Mouse (Mus musculus) neural tube, embryonic 15.5 days (tissue): ENCODE data around the gene Anks1b. TPM values are rescaled to one million over a fixed set of nuclear protein-coding genes. Genes with fewer than 3 reads are reported as not detected.

ENCODE experiments used
- ATAC-seq: fragments of 200-750 bp; cut with Nextera tagmentation; 2 replicates; pipeline ENCODE4 v1.8.0; 2017; ENCODE audit warnings: mild to moderate bottlenecking, moderate TSS enrichment, moderate library complexity; ENCODE audit not compliant: low FRiP score
- H3K27ac ChIP-seq: fragments of 300-500 bp; sonication (generic); replicated peaks from 2 replicates; pipeline ENCODE4 v1.5.1; 2015; ENCODE audit warnings: mild to moderate bottlenecking, inconsistent platforms
- H3K27me3 ChIP-seq: fragments of 300-500 bp; sonication (generic); replicated peaks from 2 replicates; pipeline ENCODE4 v1.6.1; 2015; ENCODE audit warnings: inconsistent platforms
- H3K36me3 ChIP-seq: fragments of 300-500 bp; sonication (generic); 2 replicates; pipeline ENCODE4 v1.6.1; 2015; ENCODE audit warnings: inconsistent platforms
- H3K4me1 ChIP-seq: fragments of 300-500 bp; sonication (generic); 2 replicates; pipeline ENCODE4 v1.6.1; 2015; ENCODE audit warnings: inconsistent platforms
- H3K4me2 ChIP-seq: fragments of 300-500 bp; sonication (generic); 2 replicates; pipeline ENCODE4 v1.6.1; 2015; ENCODE audit warnings: inconsistent platforms, mild to moderate bottlenecking, moderate library complexity
- H3K4me3 ChIP-seq: fragments of 300-500 bp; sonication (generic); replicated peaks from 2 replicates; pipeline ENCODE4 v1.5.1; 2015; ENCODE audit warnings: mild to moderate bottlenecking, inconsistent platforms
- H3K9ac ChIP-seq: fragments of 300-500 bp; sonication (generic); replicated peaks from 2 replicates; pipeline ENCODE4 v1.6.1; 2015; ENCODE audit warnings: mild to moderate bottlenecking, inconsistent platforms
- H3K9me3 ChIP-seq: fragments of 300-500 bp; sonication (generic); replicated peaks from 2 replicates; pipeline ENCODE4 v1.6.1; 2016; ENCODE audit warnings: inconsistent platforms
- WGBS: fragments of 180-500 bp; shearing (Covaris S2); methylation state at CpG from one replicate; pipeline ENCODE4 v1.1.7; 2015; ENCODE audit warnings: mixed read lengths; 5-methylcytosine and 5-hydroxymethylcytosine counted together
- polyA plus RNA-seq: library from polyadenylated mRNA; unstranded; fragments of >200 nt; fragmentation: Nextera tagmentation; extraction: Ambion mirVana; gene quantifications from 2 replicates; pipeline ENCODE4 v1.2.1, GENCODE M21; 2015

Anks1b gene
- polyA plus RNA-seq, 1 experiment from 2014 or later = 76.0 TPM

DNA sequence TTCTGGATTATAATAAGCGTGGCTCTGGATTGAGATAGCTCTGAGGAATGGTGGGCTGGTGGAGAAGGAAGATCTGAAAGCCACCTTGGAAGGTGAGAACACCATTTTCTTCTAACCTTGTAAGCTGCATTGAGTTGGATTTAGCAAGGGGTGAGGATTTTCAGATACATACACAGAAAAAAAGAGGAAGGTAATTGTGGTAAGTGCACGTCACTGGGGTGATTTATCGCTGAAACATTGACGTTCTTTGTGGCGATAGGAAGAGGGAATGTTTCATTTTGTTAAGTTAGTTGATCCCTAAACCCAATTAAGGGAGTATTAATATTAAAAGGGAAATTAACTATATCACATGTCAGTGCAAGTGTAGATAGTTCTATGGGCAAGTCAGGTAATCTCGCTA lies 336.7 kb downstream of the Anks1b start:
- Histone ChIP-seq H3K4me1 (no peaks in the 10 kb centered on the region), H3K4me2 (no peak overlapping the region), H3K9me3 (no peaks in the 10 kb centered on the region), H3K9ac (no peak overlapping the region), H3K36me3 (no peaks in the 10 kb centered on the region), H3K27ac (no peak overlapping the region), H3K27me3 (no peaks in the 10 kb centered on the region), H3K4me3 (no peak overlapping the region)
- 94% methylated on average over 6 of the region's 6 CpGs for WGBS
- no peak for ATAC-seq

DNA sequence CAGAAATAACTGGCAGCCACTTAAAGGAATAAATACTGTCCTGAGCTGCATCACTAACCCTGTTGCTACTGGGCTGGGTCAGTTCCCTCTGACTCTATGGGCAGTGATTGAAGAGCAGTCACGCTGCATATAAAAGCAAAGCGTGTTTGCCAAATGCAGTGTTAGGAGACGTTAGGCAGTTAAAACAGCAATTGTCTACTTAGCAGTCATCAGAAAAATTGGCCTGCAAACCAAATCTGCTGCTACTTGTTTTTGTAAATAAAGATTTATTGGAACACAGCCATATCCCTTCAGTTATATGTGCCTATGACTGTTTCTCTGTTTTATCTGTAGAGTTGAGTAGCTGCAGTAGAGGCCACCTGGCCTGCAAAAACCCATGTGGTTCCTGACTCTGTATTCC lies 347.2 kb downstream of the Anks1b start:
- Histone ChIP-seq H3K27ac (no peak overlapping the region), H3K36me3 (no peaks in the 10 kb centered on the region), H3K9ac (no peak overlapping the region), H3K4me2 (no peak overlapping the region), H3K4me3 (no peak overlapping the region), H3K4me1 (no peaks in the 10 kb centered on the region), H3K9me3 (no peaks in the 10 kb centered on the region), H3K27me3 (no peaks in the 10 kb centered on the region)
- 63% methylated on average over 3 of the region's 3 CpGs for WGBS
- no peak for ATAC-seq

DNA sequence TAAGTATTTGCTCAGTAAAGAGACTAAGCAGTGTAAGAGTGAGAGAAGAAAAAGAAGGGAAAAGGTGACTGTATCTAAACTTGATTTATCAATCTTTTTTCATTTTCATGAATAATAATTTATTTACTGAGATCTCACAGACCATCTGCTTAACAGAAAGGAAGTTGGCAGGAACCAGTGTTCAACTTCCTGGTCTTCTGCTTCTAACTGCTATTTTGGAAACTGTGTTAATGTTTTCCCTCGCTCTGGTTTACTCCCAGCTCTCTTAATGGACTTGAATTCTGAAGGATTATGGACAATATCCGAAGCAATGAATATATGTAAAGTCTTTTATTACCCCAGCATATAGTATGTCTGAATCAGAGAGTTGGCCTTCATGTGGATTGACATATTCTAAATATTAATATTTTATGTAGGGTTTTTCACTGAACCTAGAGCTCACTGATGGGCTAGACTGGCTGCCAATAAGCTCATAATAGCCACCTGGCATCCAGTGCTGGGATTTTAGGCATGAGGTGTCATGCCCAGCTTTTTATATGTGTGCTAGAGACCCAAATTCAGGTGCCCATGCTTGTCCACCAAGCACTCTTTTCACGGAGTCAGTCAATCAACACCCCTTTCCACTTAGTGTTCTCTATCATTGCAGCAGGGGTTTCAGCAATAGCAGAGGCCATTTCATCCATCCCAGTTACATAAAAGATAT lies 349.6 kb downstream of the Anks1b start:
- WGBS = 82% methylated on average over 3 of the region's 3 CpGs
- H3K4me2 ChIP-seq = no peak overlapping the region
- H3K36me3 ChIP-seq = no peaks in the 10 kb centered on the region
- H3K4me1 ChIP-seq = no peaks in the 10 kb centered on the region
- no peak overlapping the region for H3K4me3 ChIP-seq
- no peaks in the 10 kb centered on the region for H3K27me3 ChIP-seq
- no peaks in the 10 kb centered on the region for H3K9me3 ChIP-seq
- no peak for ATAC-seq
- no peak overlapping the region for H3K27ac ChIP-seq
- H3K9ac ChIP-seq = no peak overlapping the region

DNA sequence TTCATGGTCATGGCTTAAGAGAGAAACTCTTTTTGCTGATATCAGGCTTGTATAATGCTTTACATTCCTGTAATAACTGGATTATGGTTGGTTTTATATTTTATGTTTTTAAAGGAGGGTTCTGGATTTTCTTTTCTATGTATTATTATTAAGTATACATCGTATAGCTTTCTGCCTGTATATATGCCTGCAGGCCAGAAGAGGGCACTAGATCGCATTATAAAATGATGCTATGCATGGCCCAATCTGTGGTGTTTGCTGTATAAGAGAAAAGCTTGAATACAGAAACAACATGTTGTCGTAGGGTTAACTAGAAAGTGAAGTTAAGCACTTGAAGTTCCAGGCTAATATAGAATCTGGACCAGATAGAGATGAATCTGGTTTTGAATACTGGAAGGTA lies 362.0 kb downstream of the Anks1b start:
- H3K27me3 ChIP-seq = no peaks in the 10 kb centered on the region
- H3K9ac ChIP-seq = no peak overlapping the region
- H3K4me2 ChIP-seq = no peak overlapping the region
- no peak overlapping the region for H3K4me3 ChIP-seq
- 76% methylated on average over 3 of the region's 3 CpGs for WGBS
- 0 out of 2 replicates have a peak, but pooled peaks cover 3% of the 10 kb centered on the region for H3K9me3 ChIP-seq
- no peaks in the 10 kb centered on the region for H3K36me3 ChIP-seq
- no peaks in the 10 kb centered on the region for H3K4me1 ChIP-seq
- ATAC-seq = no peak
- H3K27ac ChIP-seq = no peak overlapping the region

DNA sequence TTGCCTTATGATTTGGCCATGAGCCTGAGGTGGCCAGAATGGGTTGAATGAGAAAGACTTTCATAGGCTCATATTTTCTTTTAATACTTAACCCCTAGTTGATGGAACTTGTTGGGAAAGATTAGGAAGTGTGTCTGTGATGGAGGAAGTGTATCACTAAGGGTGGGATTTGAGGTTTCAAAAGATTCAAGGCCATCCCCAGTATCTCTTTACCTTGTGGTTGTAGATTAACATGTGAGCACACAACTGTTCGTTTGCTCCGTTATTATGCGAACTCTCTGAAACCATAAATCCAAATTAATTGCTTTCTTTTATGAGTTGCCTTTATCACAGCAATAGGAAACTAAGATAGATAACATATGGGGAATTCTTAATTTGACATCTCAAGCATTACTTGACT lies 364.0 kb downstream of the Anks1b start:
- ATAC-seq = no peak
- Histone ChIP-seq H3K36me3 (no peaks in the 10 kb centered on the region), H3K9me3 (0 out of 2 replicates have a peak, but pooled peaks cover 3% of the 10 kb centered on the region), H3K4me1 (no peaks in the 10 kb centered on the region), H3K27me3 (no peaks in the 10 kb centered on the region), H3K27ac (no peak overlapping the region), H3K4me2 (no peak overlapping the region), H3K4me3 (no peak overlapping the region), H3K9ac (no peak overlapping the region)
- WGBS = 81% methylated on average over 3 of the region's 3 CpGs

DNA sequence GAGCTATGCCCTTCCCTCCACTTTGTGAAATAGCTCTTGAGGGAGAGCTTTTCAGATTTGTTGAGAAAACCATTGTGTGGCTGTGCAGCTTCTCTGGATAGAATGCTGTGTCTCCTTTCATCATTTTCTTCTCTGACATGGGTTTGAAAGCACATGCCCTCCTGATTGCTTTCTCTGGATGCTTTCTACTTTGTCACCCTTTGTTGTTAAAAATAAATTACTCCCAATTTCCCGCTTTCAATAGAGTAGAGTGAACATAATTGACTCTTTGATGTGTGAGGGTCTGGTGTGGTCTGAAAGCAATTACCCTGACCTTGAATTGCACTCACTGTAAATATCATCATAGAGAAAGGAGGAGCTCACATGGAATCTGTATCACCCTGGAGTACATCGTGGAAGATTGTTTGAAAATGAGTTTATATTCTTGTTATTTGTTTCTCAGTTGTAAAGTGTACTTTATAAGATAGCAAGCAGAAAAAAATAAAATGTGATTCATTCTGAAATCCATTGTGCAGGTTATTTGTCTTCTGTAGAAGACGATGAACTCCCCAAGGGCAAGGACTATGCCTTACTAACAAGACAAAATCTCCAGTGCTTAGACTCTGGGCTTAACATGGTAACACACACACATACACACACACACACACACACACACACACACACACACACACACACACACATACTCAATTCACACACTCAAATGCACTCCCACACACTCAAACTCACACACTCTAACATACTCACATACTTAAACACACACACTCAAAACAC lies 385.8 kb downstream of the Anks1b start:
- no peak overlapping the region for H3K4me3 ChIP-seq
- H3K27me3 ChIP-seq = no peaks in the 10 kb centered on the region
- no peaks in the 10 kb centered on the region for H3K9me3 ChIP-seq
- H3K27ac ChIP-seq = no peak overlapping the region
- H3K9ac ChIP-seq = no peak overlapping the region
- H3K36me3 ChIP-seq = no peaks in the 10 kb centered on the region
- WGBS = 13% methylated on average over 3 of the region's 3 CpGs
- no peak for ATAC-seq
- no peak overlapping the region for H3K4me2 ChIP-seq
- H3K4me1 ChIP-seq = no peaks in the 10 kb centered on the region

DNA sequence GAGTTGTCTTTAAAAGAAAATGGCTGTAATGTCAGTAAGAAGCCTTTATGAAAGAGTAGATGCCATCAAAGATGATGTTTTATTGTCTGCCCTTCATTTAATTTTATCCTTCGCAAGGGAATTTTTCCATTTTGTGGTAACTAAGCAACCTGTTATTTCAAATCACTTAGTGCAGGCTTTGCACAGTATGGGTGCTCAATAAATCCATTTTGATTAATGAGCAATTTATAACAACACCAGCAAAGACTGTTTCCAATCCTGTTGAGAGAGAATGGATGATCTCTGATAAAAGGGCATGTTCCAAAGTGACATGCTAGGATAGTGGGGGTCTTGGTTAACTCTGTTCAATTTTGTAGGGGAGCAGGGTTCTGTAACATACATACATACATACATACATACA lies 398.0 kb downstream of the Anks1b start:
- H3K4me1 ChIP-seq = peaks cover 8% of the 10 kb centered on the region; the same call in 1 of the 2 replicates
- H3K4me2 ChIP-seq = no peak overlapping the region
- 0 out of 2 replicates have a peak, but pooled peaks have one; percentile 53 for ATAC-seq
- H3K9me3 ChIP-seq = no peaks in the 10 kb centered on the region
- H3K9ac ChIP-seq = no peak overlapping the region
- H3K27ac ChIP-seq = no peak overlapping the region
- no peaks in the 10 kb centered on the region for H3K36me3 ChIP-seq
- 38% methylated on average over 1 of the region's 1 CpGs for WGBS
- H3K27me3 ChIP-seq = no peaks in the 10 kb centered on the region
- no peak overlapping the region for H3K4me3 ChIP-seq

DNA sequence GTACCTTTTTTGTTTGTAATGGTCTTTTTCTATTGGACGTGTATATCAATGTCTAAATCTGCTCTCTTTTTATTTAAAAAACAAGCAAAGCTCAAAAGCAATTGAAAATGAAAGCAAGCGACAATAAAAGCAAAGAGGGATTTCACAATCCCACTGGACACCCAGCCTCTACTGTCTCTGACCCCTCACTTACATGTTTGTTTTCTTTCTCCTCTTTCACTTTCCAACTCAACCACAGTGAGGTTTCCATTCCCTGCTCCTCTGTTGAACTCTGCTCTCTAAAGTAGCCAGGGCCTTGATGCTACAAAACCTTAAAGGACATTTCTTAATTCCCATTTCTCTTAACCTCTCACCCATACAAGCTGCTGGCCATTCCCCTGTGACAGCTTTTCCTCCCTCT lies 400.0 kb downstream of the Anks1b start:
- Histone ChIP-seq H3K27me3 (no peaks in the 10 kb centered on the region), H3K27ac (no peak overlapping the region), H3K4me1 (peaks cover 8% of the 10 kb centered on the region; the same call in 1 of the 2 replicates), H3K9ac (no peak overlapping the region), H3K36me3 (no peaks in the 10 kb centered on the region), H3K9me3 (no peaks in the 10 kb centered on the region), H3K4me2 (no peak overlapping the region), H3K4me3 (no peak overlapping the region)
- ATAC-seq = no peak
- 84% methylated on average over 2 of the region's 2 CpGs for WGBS

DNA sequence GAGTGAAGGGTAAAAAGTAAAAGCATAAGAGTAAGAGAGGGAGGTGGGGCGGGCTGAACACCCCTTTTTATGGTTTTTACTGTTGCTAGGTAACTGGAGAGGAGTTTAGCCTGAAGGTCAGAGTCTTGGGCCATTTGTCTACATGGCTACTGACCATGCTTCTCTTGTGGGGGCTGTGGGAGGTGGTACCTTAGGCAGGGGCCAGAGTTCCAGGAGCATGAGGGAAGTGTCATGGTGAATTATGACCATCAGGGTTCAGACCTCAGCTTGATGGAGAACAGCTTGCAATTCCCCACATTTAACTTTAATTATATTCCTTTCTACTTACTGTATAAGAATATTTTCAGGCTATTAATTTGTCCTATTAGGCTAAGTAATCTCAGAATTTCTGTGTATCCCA lies 413.3 kb downstream of the Anks1b start:
- H3K9me3 ChIP-seq = no peaks in the 10 kb centered on the region
- H3K4me1 ChIP-seq = no peaks in the 10 kb centered on the region
- H3K9ac ChIP-seq = no peak overlapping the region
- no peaks in the 10 kb centered on the region for H3K27me3 ChIP-seq
- no peak for ATAC-seq
- H3K4me3 ChIP-seq = no peak overlapping the region
- no peaks in the 10 kb centered on the region for H3K36me3 ChIP-seq
- WGBS = 52% methylated on average over 1 of the region's 1 CpGs
- H3K4me2 ChIP-seq = no peak overlapping the region
- no peak overlapping the region for H3K27ac ChIP-seq

DNA sequence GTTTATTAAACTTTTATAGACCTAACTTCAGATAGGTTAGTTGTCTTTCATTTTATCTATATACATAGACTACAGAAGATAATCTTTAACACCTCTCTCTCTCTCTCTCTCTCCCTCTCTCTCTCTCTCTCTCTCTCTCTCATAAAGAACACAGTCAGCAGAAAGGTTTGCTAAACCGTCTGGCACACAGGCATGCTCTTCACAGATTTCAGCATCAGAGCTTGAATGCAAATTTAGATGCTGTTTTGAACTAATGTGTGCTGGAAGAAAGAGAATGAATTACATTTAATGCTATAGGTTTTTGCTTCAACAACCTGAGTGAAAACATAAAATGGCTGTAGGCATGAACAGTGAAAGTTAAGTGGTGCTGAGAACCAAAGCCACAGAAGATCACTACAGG lies 429.9 kb downstream of the Anks1b start:
- WGBS = 57% methylated on average over 1 of the region's 1 CpGs
- no peaks in the 10 kb centered on the region for H3K36me3 ChIP-seq
- H3K27ac ChIP-seq = no peak overlapping the region
- H3K4me3 ChIP-seq = no peak overlapping the region
- H3K4me2 ChIP-seq = no peak overlapping the region
- H3K9me3 ChIP-seq = no peaks in the 10 kb centered on the region
- no peaks in the 10 kb centered on the region for H3K27me3 ChIP-seq
- no peak overlapping the region for H3K9ac ChIP-seq
- ATAC-seq = no peak
- 0 out of 2 replicates have a peak, but pooled peaks cover 3% of the 10 kb centered on the region for H3K4me1 ChIP-seq

DNA sequence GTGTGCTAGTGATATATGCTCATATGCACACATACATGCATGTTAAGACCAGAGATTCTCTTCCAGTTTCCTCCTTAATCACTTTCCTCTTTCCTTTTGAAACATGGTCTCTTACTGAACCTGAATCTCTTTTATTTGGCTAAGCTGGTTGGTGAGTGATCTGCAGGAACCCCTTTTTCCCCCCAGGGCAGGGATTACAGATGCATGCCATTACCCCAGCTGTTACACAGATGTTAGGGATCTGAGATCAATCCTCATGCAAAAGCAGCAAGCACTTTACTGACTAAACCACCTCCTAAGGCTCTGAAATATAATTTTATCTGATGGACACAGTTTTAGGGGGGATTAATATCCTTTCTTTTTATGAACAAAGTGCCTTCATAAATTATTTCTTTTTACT lies 432.8 kb downstream of the Anks1b start:
- H3K4me3 ChIP-seq = no peak overlapping the region
- no peak overlapping the region for H3K27ac ChIP-seq
- no peaks in the 10 kb centered on the region for H3K9me3 ChIP-seq
- no peaks in the 10 kb centered on the region for H3K36me3 ChIP-seq
- no peaks in the 10 kb centered on the region for H3K27me3 ChIP-seq
- H3K4me1 ChIP-seq = 0 out of 2 replicates have a peak, but pooled peaks cover 3% of the 10 kb centered on the region
- no peak overlapping the region for H3K9ac ChIP-seq
- no peak for ATAC-seq
- H3K4me2 ChIP-seq = no peak overlapping the region

DNA sequence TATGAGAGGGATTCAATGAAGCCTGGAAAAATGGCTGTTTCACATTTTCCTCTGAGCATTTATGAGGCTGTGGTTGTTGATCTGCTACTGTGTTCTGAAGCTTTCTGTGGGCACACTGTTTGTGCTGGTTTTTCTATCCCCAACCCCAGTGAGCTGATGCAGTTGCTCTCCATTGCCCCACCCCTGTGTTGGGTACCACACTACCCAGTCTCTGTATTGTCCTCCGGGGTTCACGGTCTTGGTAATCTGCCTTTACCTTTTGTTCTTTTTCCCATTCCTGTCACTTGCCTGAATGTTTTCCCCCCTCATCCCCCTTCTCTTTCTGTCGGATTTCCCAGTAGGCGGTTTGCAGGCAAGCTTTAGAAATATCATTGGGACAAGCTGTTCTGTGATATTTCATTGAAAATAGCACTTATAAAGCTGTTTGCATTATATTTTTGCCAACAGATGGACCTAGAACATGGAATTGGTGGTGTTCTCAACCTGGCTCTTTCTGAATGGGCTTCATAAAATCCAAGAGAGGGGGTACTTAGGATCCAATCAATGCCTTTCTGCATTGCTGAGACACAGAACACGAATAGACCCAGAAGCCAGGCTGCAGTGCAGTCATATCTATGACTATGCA lies 434.7 kb downstream of the Anks1b start:
- H3K27ac ChIP-seq = no peak overlapping the region

More for the DNA sequence above, 434.7 kb downstream of the Anks1b start:
- WGBS = 63% methylated on average over 5 of the region's 5 CpGs
- H3K9ac ChIP-seq = no peak overlapping the region
- no peaks in the 10 kb centered on the region for H3K36me3 ChIP-seq
- H3K27me3 ChIP-seq = no peaks in the 10 kb centered on the region
- H3K4me3 ChIP-seq = no peak overlapping the region
- no peak for ATAC-seq
- no peaks in the 10 kb centered on the region for H3K9me3 ChIP-seq
- H3K4me1 ChIP-seq = 0 out of 2 replicates have a peak, but pooled peaks cover 3% of the 10 kb centered on the region
- H3K4me2 ChIP-seq = no peak overlapping the region
